Comparison of ENCODE assay signal across 8 mouse cellular contexts in the genomic region with DNA sequence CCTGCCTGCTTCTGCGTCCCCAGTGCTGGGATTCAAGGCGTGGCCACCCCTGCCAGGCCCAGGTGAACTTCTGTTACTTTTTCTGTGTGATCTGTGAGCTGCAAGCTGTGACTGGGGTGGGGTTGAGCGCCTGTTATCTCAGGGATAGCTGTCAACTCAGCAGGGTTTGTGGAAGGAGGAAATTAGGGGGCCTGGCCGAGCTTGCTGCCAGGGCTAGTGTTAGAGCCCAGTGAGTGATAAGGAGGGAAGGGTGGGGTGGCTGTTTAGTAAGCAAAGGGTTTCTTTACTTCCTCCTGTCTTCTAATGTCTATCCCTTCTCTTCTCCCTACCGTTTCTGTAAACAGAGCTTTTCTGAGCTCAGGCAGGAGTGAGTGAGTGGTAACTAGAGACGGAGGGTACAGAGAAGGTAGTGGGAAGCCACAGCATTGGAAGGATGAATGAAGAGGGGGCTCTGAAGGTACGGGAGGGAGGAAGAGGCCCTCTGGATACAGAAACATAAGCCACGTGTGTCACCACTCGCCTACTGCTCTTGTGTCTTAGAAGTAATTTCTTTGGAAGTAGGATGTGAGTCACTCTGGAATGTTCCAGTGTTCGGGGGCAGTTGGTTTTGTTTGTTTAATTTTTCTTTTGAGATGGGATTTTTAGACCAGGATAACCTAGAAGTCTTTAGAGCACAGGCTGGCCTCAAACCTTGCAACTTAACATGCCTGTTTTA. TPM values are rescaled to one million over a fixed set of nuclear protein-coding genes. Genes with fewer than 3 reads are reported as not detected.
DNase-seq lines count a peak whose midpoint lies in the region; ATAC-seq and TF ChIP-seq lines count a peak whose summit lies in the region.
"Had no signal": no experiment of that assay in that cellular context is flagged by ENCODE, and none has a peak within 500 bp of the region (broad histone marks: within the 10 kb centered on the region; RNA-seq: fewer than 3 reads in every experiment).

No protein-coding gene starts in this region.

- H3K4me3 ChIP-seq in lung, embryonic 14.5 days (ENCODE audit: low read depth, low read length): no peak overlapping the region
- H3K4me3 ChIP-seq in lung, adult 2 months (replicated peaks; ENCODE audit: extremely low read depth, low read depth, low read length): no peak overlapping the region
- H3K4me3 ChIP-seq in liver, postnatal 0 days (ENCODE audit: low read depth, low read length): no peak overlapping the region
- H3K4me3 ChIP-seq: midbrain, embryonic 12.5 days had no signal

- TF ChIP-seq EP300 in liver, postnatal 0 days (IDR thresholded peaks at IDR 0.05; ENCODE audit: low read depth): peak; percentile 79; the same call in 1 of the 2 replicates

- DNase-seq in lung, embryonic 14.5 days: no peak
- no peak for DNase-seq in lung, adult 2 months
- peak; percentile 65 for DNase-seq in liver, postnatal 0 days
- DNase-seq in embryo, embryonic 11 days: no peak
- DNase-seq in adrenal gland, adult 2 months: no peak

- no peak overlapping the region for H3K4me2 ChIP-seq in lung, embryonic 14.5 days
- H3K4me2 ChIP-seq in liver, postnatal 0 days (ENCODE audit: low read depth, low read length): peak overlapping the region; percentile 58
- H3K4me2 ChIP-seq: midbrain, embryonic 12.5 days had no signal

- no peak overlapping the region for H3K9ac ChIP-seq in lung, embryonic 14.5 days
- H3K9ac ChIP-seq in liver, postnatal 0 days (replicated peaks): peak overlapping the region; percentile 48
- H3K9ac ChIP-seq: midbrain, embryonic 12.5 days had no signal

- WGBS in lung, embryonic 14.5 days: 35% methylated on average over 10 of the region's 10 CpGs
- 31% methylated on average over 10 of the region's 10 CpGs for WGBS in lung, adult 2 months
- 30% methylated on average over 10 of the region's 10 CpGs for WGBS in liver, postnatal 0 days (ENCODE audit: insufficient replicate concordance)

- no peak for TF ChIP-seq POLR2A in lung, adult 2 months (IDR thresholded peaks at IDR 0.05; ENCODE audit: borderline replicate concordance, extremely low read depth, low read depth, low read length)

- TF ChIP-seq CTCF in lung, embryonic 14.5 days (IDR thresholded peaks at IDR 0.05; ENCODE audit: low read depth): no peak
- no peak for TF ChIP-seq CTCF in lung, adult 2 months (IDR thresholded peaks at IDR 0.05; ENCODE audit: insufficient read depth, low read length)
- TF ChIP-seq CTCF in liver, postnatal 0 days (IDR thresholded peaks at IDR 0.05; ENCODE audit: low read depth): no peak

- H3K36me3 ChIP-seq in lung, embryonic 14.5 days (ENCODE audit: insufficient read depth): peaks cover 13% of the 10 kb centered on the region; the same call in 1 of the 2 replicates
- H3K36me3 ChIP-seq in liver, postnatal 0 days (replicated peaks; ENCODE audit: insufficient read depth, low read length): peaks cover 23% of the 10 kb centered on the region

- no peak overlapping the region for H3K27ac ChIP-seq in lung, embryonic 14.5 days (ENCODE audit: low read depth)
- peak overlapping the region; percentile 85 for H3K27ac ChIP-seq in liver, postnatal 0 days (ENCODE audit: low read depth)
- H3K27ac ChIP-seq: midbrain, embryonic 12.5 days had no signal

- H3K4me1 ChIP-seq in lung, embryonic 14.5 days (ENCODE audit: insufficient read depth): peaks cover 11% of the 10 kb centered on the region; the same call in 1 of the 2 replicates
- H3K4me1 ChIP-seq in lung, adult 2 months (ENCODE audit: control insufficient read depth, insufficient read depth, low read length): peaks cover 11% of the 10 kb centered on the region
- peaks cover 27% of the 10 kb centered on the region for H3K4me1 ChIP-seq in liver, postnatal 0 days (ENCODE audit: insufficient read depth)

- no peaks in the 10 kb centered on the region for H3K9me3 ChIP-seq in lung, embryonic 14.5 days (ENCODE audit: low read depth, low read length)
- H3K9me3 ChIP-seq in liver, postnatal 0 days (ENCODE audit: low read length): no peaks in the 10 kb centered on the region
- H3K9me3 ChIP-seq: midbrain, embryonic 12.5 days had no signal

- no peaks in the 10 kb centered on the region for H3K27me3 ChIP-seq in lung, embryonic 14.5 days (ENCODE audit: insufficient read depth, low read length)
- no peaks in the 10 kb centered on the region for H3K27me3 ChIP-seq in liver, postnatal 0 days (ENCODE audit: insufficient read depth, low read length)
- H3K27me3 ChIP-seq: midbrain, embryonic 12.5 days had no signal

- peak; percentile 56 for ATAC-seq in lung, embryonic 14.5 days (ENCODE audit: insufficient read depth)
- ATAC-seq in erythroid progenitor cell, adult 5-6 weeks (replicated peaks; ENCODE audit: low FRiP score, poor library complexity, severe bottlenecking): peak; percentile 95
- peak; percentile 83 for ATAC-seq in liver, postnatal 0 days
- no peak for ATAC-seq in frontal cortex, adult (ENCODE audit: low TSS enrichment)

RNA-seq across cellular contexts. Expression of a gene that starts 12.2 kb away (rescaled TPM):
- 3.3 and 3.6 TPM in 2 replicates for polyA plus RNA-seq in lung, embryonic 14.5 days (2014; fragmentation: Nextera tagmentation; extraction: Ambion mirVana)
- 4.8 and 7.2 TPM in 2 replicates for polyA plus RNA-seq in lung, adult 2 months (2012; rRNA removed)
- total RNA-seq in erythroid progenitor cell, adult 5-6 weeks (2015; ENCODE audit: low replicate concordance): 7.9 and 13.0 TPM in 2 replicates
- 9.4 and 13.7 TPM in 2 replicates for total RNA-seq in erythroid progenitor cell, adult 5-6 weeks (2017; ENCODE audit: low replicate concordance)
- polyA plus RNA-seq in liver, postnatal 0 days (2015; fragmentation: Nextera tagmentation; extraction: Ambion mirVana): 2.4 TPM in 2 replicates
- total RNA-seq in adrenal gland, adult 2 months (2021): 1 to 10 TPM; 4.5 to 5.6 TPM
- polyA plus RNA-seq in adrenal gland, adult 2 months (2012; rRNA removed): 0.64 and 0.80 TPM in 2 replicates

RNA-seq across cellular contexts. Expression of a gene that starts 12.4 kb away (rescaled TPM):
- 29.3 and 30.0 TPM in 2 replicates for polyA plus RNA-seq in lung, embryonic 14.5 days (2014; fragmentation: Nextera tagmentation; extraction: Ambion mirVana)
- 7.9 and 13.4 TPM in 2 replicates for polyA plus RNA-seq in lung, adult 2 months (2012; rRNA removed)
- total RNA-seq in erythroid progenitor cell, adult 5-6 weeks (2015; ENCODE audit: low replicate concordance): 18.0 and 25.6 TPM in 2 replicates
- total RNA-seq in erythroid progenitor cell, adult 5-6 weeks (2017; ENCODE audit: low replicate concordance): 20.4 and 20.5 TPM in 2 replicates
- 8.6 TPM in 2 replicates for polyA plus RNA-seq in liver, postnatal 0 days (2015; fragmentation: Nextera tagmentation; extraction: Ambion mirVana)
- 10 to 100 TPM; 20.9 to 22.1 TPM for total RNA-seq in adrenal gland, adult 2 months (2021)
- 4.6 and 6.6 TPM in 2 replicates for polyA plus RNA-seq in adrenal gland, adult 2 months (2012; rRNA removed)
